In the genomic region with DNA sequence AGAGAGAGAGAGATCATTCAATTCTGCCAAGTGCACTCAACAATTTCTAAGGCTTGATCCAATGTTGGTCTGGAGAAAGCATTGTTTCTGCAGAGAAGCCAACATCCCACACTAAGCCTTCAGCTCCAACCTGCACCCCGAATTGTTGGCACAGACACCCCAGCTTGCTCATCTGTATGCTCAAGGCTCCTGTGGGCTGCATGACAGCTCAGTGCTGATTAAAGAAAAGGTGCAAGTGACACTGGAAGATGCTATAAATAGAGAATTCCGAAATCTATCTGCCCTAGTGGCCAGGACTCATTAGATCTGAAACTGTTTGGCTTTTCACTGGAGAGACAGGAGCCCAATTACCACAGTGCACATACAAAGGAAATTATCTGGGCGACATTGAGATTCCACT, we compare ENCODE assay signal across 12 mouse cellular contexts.
DNase-seq lines count a peak whose midpoint lies in the region; ATAC-seq and TF ChIP-seq lines count a peak whose summit lies in the region.
"Had no signal": no experiment of that assay in that cellular context is flagged by ENCODE, and none has a peak within 500 bp of the region (broad histone marks: within the 10 kb centered on the region; RNA-seq: fewer than 3 reads in every experiment).

No protein-coding gene starts in this region.

- TF ChIP-seq EP300 in heart, postnatal 0 days (IDR thresholded peaks at IDR 0.05; ENCODE audit: low read depth) = no peak

- H3K9me3 ChIP-seq in forebrain, embryonic 14.5 days (replicated peaks; ENCODE audit: control insufficient read depth, low read length) = no peaks in the 10 kb centered on the region
- H3K9me3 ChIP-seq in heart, postnatal 0 days (replicated peaks; ENCODE audit: control insufficient read depth, low read length) = no peaks in the 10 kb centered on the region
- H3K9me3 ChIP-seq: kidney, embryonic 15.5 days; midbrain, embryonic 12.5 days had no signal

- TF ChIP-seq POLR2A in kidney, adult 2 months (IDR thresholded peaks at IDR 0.05; ENCODE audit: low read depth, low read length) = no peak

- no peak overlapping the region for H3K4me2 ChIP-seq in forebrain, embryonic 14.5 days (ENCODE audit: low read length)
- no peak overlapping the region; the same call in 1 of the 2 replicates for H3K4me2 ChIP-seq in heart, postnatal 0 days (ENCODE audit: low read depth, low read length)
- H3K4me2 ChIP-seq: kidney, embryonic 15.5 days; midbrain, embryonic 12.5 days had no signal

- 12% methylated on average over 3 of the region's 3 CpGs for WGBS in forebrain, embryonic 14.5 days
- 31% methylated on average over 3 of the region's 3 CpGs for WGBS in heart, postnatal 0 days
- 72% methylated on average over 3 of the region's 3 CpGs for WGBS in kidney, adult 2 months

- peak; percentile 25 for DNase-seq in gastrocnemius, postnatal 14 days
- DNase-seq in gastrocnemius, postnatal 4 days (ENCODE audit: low spot score in 2 of 2) = no peak
- DNase-seq in left cerebral cortex, adult 11 months (ENCODE audit: low spot score) = peak; percentile 44
- DNase-seq in left cerebral cortex, postnatal 4 days = no peak
- peak; percentile 47 for DNase-seq in forebrain, embryonic 14.5 days (ENCODE audit: low spot score)
- no peak for DNase-seq in heart, postnatal 0 days (ENCODE audit: low spot score)
- no peak for DNase-seq in liver
- DNase-seq in kidney, adult 2 months = no peak
- DNase-seq: lung, adult 18-20 months; thymus, postnatal 25 days had no signal

- H3K36me3 ChIP-seq in forebrain, embryonic 14.5 days (ENCODE audit: control insufficient read depth, insufficient read depth, low read length) = no peaks in the 10 kb centered on the region
- no peaks in the 10 kb centered on the region for H3K36me3 ChIP-seq in heart, postnatal 0 days (replicated peaks; ENCODE audit: control insufficient read depth, insufficient read depth, low read length)
- H3K36me3 ChIP-seq in kidney, adult 2 months (ENCODE audit: control insufficient read depth, insufficient read depth, low read length) = no peaks in the 10 kb centered on the region
- H3K36me3 ChIP-seq: kidney, embryonic 15.5 days; midbrain, embryonic 12.5 days had no signal

- no peak for TF ChIP-seq CTCF in heart, postnatal 0 days (IDR thresholded peaks at IDR 0.05; ENCODE audit: low read depth)
- TF ChIP-seq CTCF in kidney, adult 2 months (conservative IDR thresholded peaks at IDR 0.05; ENCODE audit: insufficient read depth, insufficient read length, low read depth, low read length) = no peak

- H3K4me1 ChIP-seq in forebrain, embryonic 14.5 days (ENCODE audit: control insufficient read depth, insufficient read depth, low read length) = peaks cover 12% of the 10 kb centered on the region
- peaks cover 16% of the 10 kb centered on the region for H3K4me1 ChIP-seq in heart, postnatal 0 days (ENCODE audit: control insufficient read depth, insufficient read depth)
- no peaks in the 10 kb centered on the region for H3K4me1 ChIP-seq in kidney, adult 2 months (ENCODE audit: control insufficient read depth, insufficient read depth, low read length)

- H3K9ac ChIP-seq in forebrain, embryonic 14.5 days (ENCODE audit: low read length) = no peak overlapping the region
- no peak overlapping the region for H3K9ac ChIP-seq in heart, postnatal 0 days (replicated peaks; ENCODE audit: low read depth, low read length)
- H3K9ac ChIP-seq: kidney, embryonic 15.5 days; midbrain, embryonic 12.5 days had no signal

- no peaks in the 10 kb centered on the region for H3K27me3 ChIP-seq in forebrain, embryonic 14.5 days (replicated peaks; ENCODE audit: control insufficient read depth, insufficient read depth, low read length)
- H3K27me3 ChIP-seq in heart, postnatal 0 days (ENCODE audit: control insufficient read depth, insufficient read depth, low read length) = no peaks in the 10 kb centered on the region
- no peaks in the 10 kb centered on the region for H3K27me3 ChIP-seq in kidney, adult 2 months (replicated peaks; ENCODE audit: control insufficient read depth, insufficient read depth, low read length)
- H3K27me3 ChIP-seq: kidney, embryonic 15.5 days had no signal

- no peak overlapping the region for H3K4me3 ChIP-seq in forebrain, embryonic 14.5 days (ENCODE audit: low read depth, low read length)
- H3K4me3 ChIP-seq in heart, postnatal 0 days (ENCODE audit: low read depth, low read length) = no peak overlapping the region
- no peak overlapping the region for H3K4me3 ChIP-seq in kidney, adult 2 months (ENCODE audit: insufficient read depth, low read depth, low read length)
- H3K4me3 ChIP-seq: kidney, embryonic 15.5 days; midbrain, embryonic 12.5 days had no signal

- intact Hi-C loops in gastrocnemius, postnatal 14 days (cut with DNase I; ENCODE audit: low total_unique reads) = no loop called here
- intact Hi-C loops in left cerebral cortex, postnatal 4 days (cut with DNase I) = loop anchor here (10.0 kb wide), 1 partner anchor 208 kb away; a partner anchor contains a TSS

- ATAC-seq in forebrain, embryonic 14.5 days = peak; percentile 56; the same call in 1 of the 2 replicates
- ATAC-seq in heart, postnatal 0 days (ENCODE audit: insufficient read depth, low read depth) = no peak

- H3K27ac ChIP-seq in forebrain, embryonic 14.5 days (ENCODE audit: low read depth, low read length) = no peak overlapping the region
- H3K27ac ChIP-seq in heart, postnatal 0 days (ENCODE audit: low read depth) = peak overlapping the region; percentile 23
- H3K27ac ChIP-seq in kidney, adult 2 months (ENCODE audit: insufficient read depth, low read depth, low read length) = no peak overlapping the region
- H3K27ac ChIP-seq: kidney, embryonic 15.5 days had no signal

Comparison
In these comparisons a context has a peak if more than half of its experiments do, and no peak if none do; other contexts are left out.
1. DNase-seq: peak in gastrocnemius, postnatal 14 days (single experiment), left cerebral cortex, adult 11 months (single experiment) and forebrain, embryonic 14.5 days (single experiment); none in gastrocnemius, postnatal 4 days (0 of 2), left cerebral cortex, postnatal 4 days (single experiment), heart, postnatal 0 days (single experiment), liver (single experiment) and kidney, adult 2 months (single experiment).